Mouse (Mus musculus) spleen, adult 12 weeks (tissue): ENCODE data around the gene Cd93.

Source experiments
- DNase-seq: peaks from one replicate; pipeline ENCODE4 v3.0.0; 2022; ENCODE audit warnings: low spot score

Gene Cd93

GRCm38 (mm10) chr2:148442172-148442571 is 1.2 kb downstream of the Cd93 start:
- DNase-seq, result no peak

- DNase-seq, result no peak
Measured at GRCm38 (mm10) chr2:148441421-148441820, 1.9 kb downstream of the Cd93 start.

GRCm38 (mm10) chr2:148439691-148440276 is 3.6 kb downstream of the Cd93 start:
- no peak for DNase-seq

- DNase-seq, result no peak
Measured at GRCm38 (mm10) chr2:148436285-148436684, 7.1 kb downstream of the Cd93 start.

GRCm38 (mm10) chr2:148432346-148432745 is 11.0 kb downstream of the Cd93 start:
- DNase-seq, result no peak

GRCm38 (mm10) chr2:148430941-148431340 is 12.4 kb downstream of the Cd93 start:
- no peak for DNase-seq

GRCm38 (mm10) chr2:148429001-148429505 is 14.3 kb downstream of the Cd93 start:
- DNase-seq, result no peak

- no peak for DNase-seq
Measured at GRCm38 (mm10) chr2:148428523-148428922, 14.8 kb downstream of the Cd93 start.

GRCm38 (mm10) chr2:148427553-148427952 is 15.8 kb downstream of the Cd93 start:
- DNase-seq, result no peak

- DNase-seq, result no peak
Measured at GRCm38 (mm10) chr2:148425709-148426382, 17.5 kb downstream of the Cd93 start.

- no peak for DNase-seq
Measured at GRCm38 (mm10) chr2:148421706-148422105, 21.7 kb downstream of the Cd93 start.

- DNase-seq, result no peak
Measured at GRCm38 (mm10) chr2:148421112-148421511, 22.3 kb downstream of the Cd93 start.

- DNase-seq, result no peak
Measured at GRCm38 (mm10) chr2:148419776-148420175, 23.6 kb downstream of the Cd93 start.

- no peak for DNase-seq
Measured at GRCm38 (mm10) chr2:148419151-148419550, 24.2 kb downstream of the Cd93 start.

- DNase-seq, result no peak
Measured at GRCm38 (mm10) chr2:148409821-148410220, 33.5 kb downstream of the Cd93 start.

GRCm38 (mm10) chr2:148409141-148409540 is 34.2 kb downstream of the Cd93 start:
- peak; percentile 47 for DNase-seq

GRCm38 (mm10) chr2:148408761-148409120 is 34.6 kb downstream of the Cd93 start:
- DNase-seq, result no peak

GRCm38 (mm10) chr2:148407870-148408760 is 35.2 kb downstream of the Cd93 start, which contains the start of gene Thbd:
Gene Thbd (minus strand): TSS chr2:148408188.
- no peak for DNase-seq

- no peak for DNase-seq
Measured at GRCm38 (mm10) chr2:148406971-148407869, 36.1 kb downstream of the Cd93 start.

- no peak for DNase-seq
Measured at GRCm38 (mm10) chr2:148406160-148406970, 37.0 kb downstream of the Cd93 start.

- DNase-seq, result no peak
Measured at GRCm38 (mm10) chr2:148404906-148405305, 38.5 kb downstream of the Cd93 start.
